Mouse (Mus musculus) liver (tissue): ENCODE data around the gene Eaf2.

Experiments used
- DNase-seq: peaks from one replicate; pipeline ENCODE4 v3.0.0-alpha.2; 2020; ENCODE audit warnings: mixed read lengths

Gene Eaf2

GRCm38 (mm10) chr16:36828820-36829219 is 46.0 kb downstream of the Eaf2 start:
- DNase-seq, result no peak

- peak; percentile 95 for DNase-seq
Measured at GRCm38 (mm10) chr16:36828054-36828786, 46.6 kb downstream of the Eaf2 start, which contains the start of gene Iqcb1. TSS of gene Iqcb1 (plus strand) at chr16:36828385.

- no peak for DNase-seq
Measured at GRCm38 (mm10) chr16:36827611-36828053, 47.2 kb downstream of the Eaf2 start.

GRCm38 (mm10) chr16:36821474-36821873 is 53.3 kb downstream of the Eaf2 start:
- peak; percentile 30 for DNase-seq

GRCm38 (mm10) chr16:36820747-36821146 is 54.1 kb downstream of the Eaf2 start:
- no peak for DNase-seq

- DNase-seq, result no peak
Measured at GRCm38 (mm10) chr16:36820016-36820415, 54.8 kb downstream of the Eaf2 start.

GRCm38 (mm10) chr16:36817321-36817926 is 57.4 kb downstream of the Eaf2 start:
- DNase-seq, result peak; percentile 59

- no peak for DNase-seq
Measured at GRCm38 (mm10) chr16:36816916-36817315, 57.9 kb downstream of the Eaf2 start.

- peak; percentile 24 for DNase-seq
Measured at GRCm38 (mm10) chr16:36813680-36814079, 61.1 kb downstream of the Eaf2 start.

GRCm38 (mm10) chr16:36808616-36809015 is 66.2 kb downstream of the Eaf2 start:
- no peak for DNase-seq

GRCm38 (mm10) chr16:36802361-36802760 is 72.4 kb downstream of the Eaf2 start:
- no peak for DNase-seq

- no peak for DNase-seq
Measured at GRCm38 (mm10) chr16:36798334-36798733, 76.5 kb downstream of the Eaf2 start.

- no peak for DNase-seq
Measured at GRCm38 (mm10) chr16:36794976-36795375, 79.8 kb downstream of the Eaf2 start.

- no peak for DNase-seq
Measured at GRCm38 (mm10) chr16:36790166-36790565, 84.6 kb downstream of the Eaf2 start.

GRCm38 (mm10) chr16:36786466-36786865 is 88.3 kb downstream of the Eaf2 start:
- no peak for DNase-seq

GRCm38 (mm10) chr16:36784594-36785313 is 90.0 kb downstream of the Eaf2 start, which contains the start of gene Slc15a2:
TSS of gene Slc15a2 (minus strand) at chr16:36784962.
- DNase-seq, result no peak

GRCm38 (mm10) chr16:36784146-36784545 is 90.7 kb downstream of the Eaf2 start:
- no peak for DNase-seq

- DNase-seq, result no peak
Measured at GRCm38 (mm10) chr16:36775658-36776057, 99.1 kb downstream of the Eaf2 start.

- DNase-seq, result no peak
Measured at GRCm38 (mm10) chr16:36772996-36773395, 101.8 kb downstream of the Eaf2 start.

GRCm38 (mm10) chr16:36771703-36772102 is 103.1 kb downstream of the Eaf2 start:
- DNase-seq, result no peak

- DNase-seq, result no peak
Measured at GRCm38 (mm10) chr16:36771244-36771643, 103.6 kb downstream of the Eaf2 start.

- DNase-seq, result no peak
Measured at GRCm38 (mm10) chr16:36770830-36771229, 104.0 kb downstream of the Eaf2 start.

GRCm38 (mm10) chr16:36770191-36770771 is 104.5 kb downstream of the Eaf2 start:
- DNase-seq, result no peak
